Mouse (Mus musculus) 3134 (cell line): Measurements from ENCODE around the gene Ecel1.

Source experiments
- DNase-seq: peaks from one replicate; pipeline ENCODE4 v3.0.0-alpha.2; 2011; ENCODE audit warnings: low spot score; ENCODE audit not compliant: insufficient read length; ENCODE audit errors: extremely low read depth

Gene Ecel1

DNA sequence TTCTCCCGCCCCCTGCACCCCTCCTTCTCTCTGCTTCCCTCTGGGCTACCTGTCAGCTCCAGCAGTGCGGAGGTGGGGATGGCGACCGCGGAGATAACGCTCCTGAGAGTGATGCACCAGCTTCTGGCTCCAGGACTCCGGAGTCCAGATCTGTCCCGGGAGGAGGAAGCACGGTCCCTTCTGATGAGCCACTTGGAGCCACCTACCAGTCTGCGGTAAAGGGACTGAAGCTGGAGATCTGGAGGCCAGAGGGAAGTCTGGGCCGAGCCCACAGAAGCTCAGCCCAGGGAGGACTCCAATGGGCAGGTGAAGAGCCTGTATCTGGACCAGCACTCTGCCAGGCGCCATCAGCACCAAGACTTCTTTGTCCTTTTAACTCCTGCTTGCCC lies at the start of gene Ecel1:
TSS of gene Ecel1 (minus strand) at position 323 of the 389 bp plus-strand sequence.
- DNase-seq = no peak

DNA sequence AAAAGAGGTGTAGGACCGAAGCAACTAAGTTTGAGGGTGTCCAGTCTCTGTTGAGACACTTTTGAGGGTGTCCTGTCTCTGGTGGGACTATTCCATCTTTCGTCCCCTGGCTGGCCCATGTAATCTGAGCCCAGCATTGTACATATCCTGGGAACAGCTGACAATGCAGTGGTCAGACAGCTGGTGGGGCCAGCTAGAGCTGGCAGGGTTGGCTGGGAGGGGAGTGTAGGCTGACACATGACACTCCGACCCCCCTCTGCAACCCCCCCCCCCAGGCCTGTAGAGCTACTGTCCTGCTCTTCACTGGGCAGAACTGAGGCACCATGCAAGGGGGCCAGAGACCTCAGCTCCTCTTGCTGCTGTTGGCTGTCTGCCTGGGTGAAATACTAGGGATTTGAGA lies 49.2 kb upstream of the Ecel1 start:
- no peak for DNase-seq

GRCm38 (mm10) chr1:87205038-87205437 lies 48.7 kb upstream of the Ecel1 start:
- DNase-seq = no peak

GRCm38 (mm10) chr1:87204465-87204864 lies 48.1 kb upstream of the Ecel1 start, which contains the start of gene Chrng:
Chrng (plus strand) TSS chr1:87204657.
- no peak for DNase-seq

DNA sequence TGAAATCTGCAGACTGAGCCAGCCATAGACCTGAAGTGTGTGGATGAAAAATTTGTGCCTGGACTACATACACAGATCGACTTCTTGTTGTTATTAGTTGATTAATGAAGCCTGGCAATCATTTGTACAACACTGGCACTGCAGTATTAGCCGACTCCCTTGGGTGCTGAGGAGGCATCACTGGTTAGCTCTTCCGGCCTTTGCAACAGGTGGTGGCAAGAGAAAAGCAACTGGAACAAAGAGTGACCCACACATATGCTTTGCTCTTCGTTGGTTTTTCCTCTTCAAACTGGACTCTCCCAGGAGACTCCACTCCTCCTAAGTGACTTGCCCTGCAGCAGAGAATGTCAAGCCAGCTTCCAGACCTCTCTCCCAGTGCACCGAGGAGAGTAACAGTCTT lies 47.5 kb upstream of the Ecel1 start:
- DNase-seq = no peak

- DNase-seq = no peak
Observed at GRCm38 (mm10) chr1:87201848-87202247, 45.5 kb upstream of the Ecel1 start.

- DNase-seq = no peak
Observed at GRCm38 (mm10) chr1:87200811-87201210, 44.5 kb upstream of the Ecel1 start.

DNA sequence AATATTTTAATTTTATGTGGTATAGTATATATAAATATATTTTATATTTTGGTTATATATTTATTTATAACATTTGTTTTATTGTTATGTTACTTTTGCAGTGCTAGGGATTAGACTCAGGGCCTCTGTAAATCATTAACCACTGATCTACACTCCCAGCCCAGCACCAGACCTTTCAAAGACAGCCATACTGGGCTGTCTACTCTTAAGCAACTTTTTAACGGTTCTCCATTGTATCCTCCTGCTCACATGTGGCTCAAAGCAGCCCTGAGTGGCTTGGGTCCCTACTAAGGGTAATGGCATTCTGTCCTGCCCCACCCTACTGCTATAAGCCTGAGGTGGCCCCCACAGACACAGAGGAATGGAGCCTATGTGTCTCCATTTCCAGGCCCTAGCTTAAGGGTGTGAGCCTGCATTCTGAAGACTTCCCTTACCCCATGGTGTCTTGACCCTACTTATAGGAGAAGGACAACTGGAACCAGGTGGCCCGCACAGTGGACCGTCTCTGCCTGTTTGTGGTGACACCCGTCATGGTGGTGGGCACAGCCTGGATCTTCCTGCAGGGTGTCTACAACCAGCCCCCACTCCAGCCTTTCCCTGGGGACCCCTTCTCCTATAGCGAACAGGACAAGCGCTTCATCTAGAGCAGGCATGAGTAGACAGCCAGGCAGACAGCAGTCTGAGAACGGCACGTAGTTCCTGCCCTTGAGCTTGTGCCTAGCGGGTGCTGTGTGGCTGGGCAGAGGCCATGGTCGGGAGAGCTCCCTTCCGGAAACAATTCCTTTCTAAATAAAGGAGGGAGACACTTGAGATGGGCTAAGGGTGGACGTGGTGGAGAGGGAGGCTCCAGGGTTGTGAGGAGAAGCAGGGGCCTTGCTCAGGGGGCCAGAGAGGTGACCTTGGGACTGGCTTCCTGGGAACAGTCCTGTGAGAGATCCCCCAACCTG lies 42.1 kb upstream of the Ecel1 start:
- no peak for DNase-seq

- DNase-seq = no peak
Observed at GRCm38 (mm10) chr1:87197296-87197695, 41.0 kb upstream of the Ecel1 start.

DNA sequence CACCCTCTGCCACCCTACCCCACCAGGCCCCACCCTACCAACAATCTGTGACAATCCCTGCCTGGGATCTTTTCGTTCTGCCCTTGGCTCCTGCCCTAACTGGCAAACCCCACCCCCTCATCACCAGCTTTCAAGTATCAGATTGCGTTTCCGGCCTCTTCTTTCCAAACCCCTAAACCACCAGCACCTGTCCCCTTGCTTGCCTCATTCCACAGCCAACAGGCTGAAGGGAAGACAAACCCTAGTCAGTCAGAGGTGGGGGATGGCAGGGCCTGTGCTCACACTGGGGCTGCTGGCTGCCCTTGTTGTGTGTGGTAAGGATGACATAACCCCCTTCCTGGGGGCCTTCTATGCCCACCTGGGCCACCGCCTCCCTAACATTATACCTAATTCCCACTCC lies 34.1 kb upstream of the Ecel1 start, which contains the start of gene Chrnd:
TSS of gene Chrnd (plus strand) at position 179 of the 400 bp plus-strand sequence.
- DNase-seq = no peak

GRCm38 (mm10) chr1:87187037-87187355 lies 30.7 kb upstream of the Ecel1 start:
- peak; percentile 74 for DNase-seq

GRCm38 (mm10) chr1:87186261-87187036 lies 30.1 kb upstream of the Ecel1 start:
- DNase-seq = no peak

DNA sequence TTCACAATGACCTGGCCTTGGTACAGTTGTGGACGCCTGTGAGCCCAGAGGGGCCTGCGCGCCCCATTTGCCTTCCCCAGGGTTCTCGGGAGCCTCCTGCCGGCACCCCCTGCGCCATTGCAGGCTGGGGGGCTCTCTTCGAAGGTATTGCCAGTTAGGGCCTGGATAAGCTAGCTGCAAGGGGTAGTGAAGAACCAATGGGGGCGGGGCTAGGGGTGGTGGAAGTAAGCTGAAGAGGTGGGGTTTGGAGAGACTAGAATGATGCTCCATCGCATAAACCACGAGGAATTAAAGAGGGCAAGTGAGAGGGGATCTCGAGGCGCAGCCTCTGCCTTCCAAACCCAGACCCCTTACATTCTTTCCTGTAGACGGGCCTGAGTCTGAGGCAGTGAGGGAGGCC lies 29.2 kb upstream of the Ecel1 start:
- no peak for DNase-seq

GRCm38 (mm10) chr1:87184751-87185139 lies 28.4 kb upstream of the Ecel1 start:
- peak; percentile 65 for DNase-seq

- DNase-seq = no peak
Observed at GRCm38 (mm10) chr1:87183998-87184750, 27.9 kb upstream of the Ecel1 start.

DNA sequence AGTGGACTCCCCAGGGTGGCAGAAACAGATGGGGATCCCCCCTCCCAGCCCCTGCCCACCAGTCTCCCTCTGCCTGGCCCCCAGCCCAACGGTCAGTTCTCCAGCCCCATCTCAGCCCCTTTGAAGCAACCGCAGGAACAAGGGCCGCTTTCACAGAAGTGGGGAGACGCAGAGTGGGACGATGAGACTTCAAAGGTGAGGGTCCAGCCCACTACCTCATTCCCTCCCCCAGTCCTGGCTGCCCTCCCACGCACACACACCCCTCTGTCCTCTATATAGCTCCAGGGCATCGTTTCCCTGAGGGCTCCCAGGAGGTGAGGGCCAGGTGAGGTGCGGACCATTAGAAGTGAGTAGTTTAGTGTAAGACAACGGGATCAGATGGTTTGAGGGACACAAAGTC lies 26.7 kb upstream of the Ecel1 start, which contains the start of gene Prss56:
TSS of gene Prss56 (plus strand) at position 301 of the 400 bp plus-strand sequence.
- DNase-seq = no peak

GRCm38 (mm10) chr1:87180896-87181295 lies 24.6 kb upstream of the Ecel1 start:
- peak; percentile 85 for DNase-seq

- peak; percentile 95 for DNase-seq
Observed at GRCm38 (mm10) chr1:87175852-87176292, 19.6 kb upstream of the Ecel1 start.

GRCm38 (mm10) chr1:87174006-87174955 lies 18.0 kb upstream of the Ecel1 start:
- peak; percentile 80 for DNase-seq

DNA sequence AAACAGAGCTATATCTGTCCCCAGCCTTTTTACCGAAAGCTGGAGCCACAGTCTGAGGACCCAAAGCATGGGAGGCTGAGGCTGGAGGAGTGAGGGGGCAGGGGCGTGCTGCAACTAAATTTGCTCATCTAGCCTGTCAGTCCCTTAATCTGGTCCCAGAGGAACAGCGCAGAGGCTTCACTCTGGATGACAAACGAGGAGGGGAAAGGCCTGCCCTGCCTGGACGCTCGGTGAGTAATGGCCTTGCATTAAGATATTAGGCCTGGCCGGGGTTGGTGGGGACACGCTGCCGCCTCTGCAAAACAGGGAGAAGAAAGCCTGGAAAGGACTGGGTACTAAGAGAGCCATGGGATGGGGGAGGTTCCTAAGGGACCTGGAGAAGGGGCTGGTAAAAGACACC lies 16.0 kb upstream of the Ecel1 start:
- no peak for DNase-seq
